Mouse (Mus musculus) olfactory bulb, adult 2 months (tissue): ENCODE data around the gene BC048403.

Source experiments
- CTCF ChIP-seq: fragments of 200-500 bp; IDR thresholded peaks from 2 replicates; pipeline ENCODE4 v1.5.1; 2012; ENCODE audit warnings: low read depth, mild to moderate bottlenecking, low read length, moderate library complexity; ENCODE audit not compliant: insufficient read depth
- POLR2A ChIP-seq: fragments of 200-500 bp; IDR thresholded peaks from 2 replicates; pipeline ENCODE4 v1.6.1; 2012; ENCODE audit warnings: mild to moderate bottlenecking, low read depth, low read length, moderate library complexity; ENCODE audit not compliant: insufficient read depth

GRCm38 (mm10) chr10:121762141-121762540 lies 22.4 kb downstream of the BC048403 start:
- TF ChIP-seq POLR2A (no peak), CTCF (no peak)
